Comparison of ENCODE assay signal across 19 mouse cellular contexts in genomic region chr11:106755583-106755982, GRCm38 (mm10).
"Had no signal": no experiment of that assay in that cellular context is flagged by ENCODE, and none has a peak within 500 bp of the region (broad histone marks: within the 10 kb centered on the region; RNA-seq: fewer than 3 reads in every experiment).

No protein-coding gene starts in this region.

- H3K9ac ChIP-seq: liver, embryonic 14.5 days; lung, embryonic 14.5 days; midbrain, embryonic 12.5 days; neural tube, embryonic 13.5 days; neural tube, embryonic 15.5 days had no signal

- H3K27ac ChIP-seq: liver, embryonic 14.5 days; midbrain, embryonic 10.5 days; midbrain, embryonic 12.5 days; neural tube, embryonic 13.5 days; neural tube, embryonic 15.5 days had no signal

- H3K9me3 ChIP-seq: midbrain, embryonic 10.5 days; midbrain, embryonic 12.5 days; neural tube, embryonic 13.5 days; neural tube, embryonic 15.5 days had no signal

- ATAC-seq: midbrain, embryonic 16.5 days had no signal

- H3K4me3 ChIP-seq: midbrain, embryonic 10.5 days; midbrain, embryonic 12.5 days; myocyte; neural tube, embryonic 13.5 days; neural tube, embryonic 15.5 days had no signal

- DNase-seq: lung, adult 18-20 months; lung, embryonic 14.5 days; lung, postnatal 10 days; lung, postnatal 4 days; midbrain, embryonic 14.5 days; right cerebral cortex, adult 18-20 months; right cerebral cortex, postnatal 25 days; right cerebral cortex, postnatal 4 days; spleen, adult 18-20 months; thymus, adult 18-20 months; thymus, postnatal 14 days; thymus, postnatal 36 days had no signal

- H3K4me1 ChIP-seq: midbrain, embryonic 10.5 days; midbrain, embryonic 12.5 days; neural tube, embryonic 13.5 days; neural tube, embryonic 15.5 days had no signal

- H3K27me3 ChIP-seq: midbrain, embryonic 12.5 days; neural tube, embryonic 13.5 days; neural tube, embryonic 15.5 days had no signal

- H3K36me3 ChIP-seq: midbrain, embryonic 10.5 days; midbrain, embryonic 12.5 days; neural tube, embryonic 13.5 days; neural tube, embryonic 15.5 days had no signal
